Mouse (Mus musculus): ENCODE measurements around the gene Vmn1r188.
A peak's percentile ranks its signal among the peaks of the same experiment; 100 is the strongest.
"Not testable (repeated sequence)": the region's sequence is repeated elsewhere in the genome, so short reads cannot be mapped to it uniquely, and the experiment has no call there.

Gene Vmn1r188

DNA sequence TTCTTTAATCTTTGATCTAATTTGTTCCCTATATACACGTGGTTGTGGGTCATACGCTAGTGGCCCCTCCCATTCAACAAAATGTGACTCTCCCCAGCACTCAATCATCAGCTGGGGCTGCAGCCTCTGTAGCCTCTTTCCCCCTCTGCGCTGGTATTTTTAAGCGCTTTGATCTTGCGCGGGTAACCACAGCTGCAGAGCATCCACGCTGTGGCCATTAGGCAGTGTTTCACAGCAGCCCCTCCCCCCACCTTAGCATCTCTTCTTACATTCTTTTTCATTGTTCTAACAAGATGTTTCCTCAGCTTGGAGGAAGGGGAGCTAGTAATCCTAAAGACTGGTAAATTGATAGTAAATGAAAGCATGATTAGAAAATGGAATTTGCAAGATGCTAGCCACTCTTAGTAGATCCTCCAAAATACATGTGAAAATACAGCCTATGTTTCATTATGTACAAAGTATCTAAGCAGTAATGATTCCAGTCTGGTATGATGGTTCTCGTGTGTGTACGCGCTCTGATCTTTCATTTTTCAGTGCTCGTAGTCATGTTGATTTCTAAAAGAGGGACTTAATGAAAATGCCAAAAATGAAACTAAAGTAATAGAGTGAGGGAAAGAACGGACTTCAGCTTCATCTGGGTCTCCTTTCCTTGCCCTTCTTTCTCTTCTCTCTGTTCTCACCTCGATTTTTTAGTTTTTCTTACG is 34.4 kb upstream of the Vmn1r188 start:
- DNase-seq (ENCODE audit: low read depth, low spot score) = peak; percentile 92

DNA sequence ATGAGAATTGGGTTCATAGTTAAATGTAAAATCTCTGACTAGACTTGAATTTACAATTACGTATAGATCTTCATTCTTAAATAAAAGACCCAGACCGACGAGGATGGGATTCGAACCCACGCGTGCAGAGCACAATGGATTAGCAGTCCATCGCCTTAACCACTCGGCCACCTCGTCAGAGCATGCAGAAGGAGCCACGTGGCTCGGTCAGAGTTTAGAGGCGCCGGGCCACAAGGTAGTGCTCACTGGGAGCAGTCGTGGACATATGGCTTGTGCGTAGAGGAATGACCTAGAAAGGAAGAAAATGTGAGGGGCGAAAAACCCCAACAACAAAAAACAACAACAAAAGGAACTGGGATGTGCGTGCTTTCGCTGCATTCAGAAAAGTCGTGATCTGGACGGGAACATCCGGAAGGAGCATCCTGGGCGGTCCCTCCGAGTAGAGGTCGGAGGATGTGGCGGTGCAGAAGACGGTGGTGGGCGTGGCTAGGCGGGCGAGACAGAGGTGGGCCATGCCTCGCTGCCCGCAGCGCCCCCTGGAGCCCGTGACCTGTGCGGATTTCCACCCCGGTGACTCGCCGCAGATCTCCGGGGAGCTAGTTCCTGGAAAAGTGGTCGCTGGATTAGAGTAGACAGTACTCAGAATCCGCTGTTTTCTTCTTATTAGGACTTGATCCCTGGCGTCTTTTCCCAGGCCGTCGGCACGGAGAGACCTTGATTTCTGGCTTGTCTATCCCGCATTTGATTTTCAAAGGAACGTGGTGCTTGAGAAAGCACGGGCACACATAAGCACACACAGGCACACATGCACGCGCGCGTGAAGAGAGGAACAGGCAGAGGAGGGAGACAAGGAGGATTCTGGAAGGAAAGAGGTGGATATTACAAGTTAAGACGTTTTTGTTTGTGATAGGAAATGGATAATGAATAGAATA is 33.4 kb upstream of the Vmn1r188 start:
- DNase-seq (ENCODE audit: low read depth, low spot score) = peak; percentile 95

DNA sequence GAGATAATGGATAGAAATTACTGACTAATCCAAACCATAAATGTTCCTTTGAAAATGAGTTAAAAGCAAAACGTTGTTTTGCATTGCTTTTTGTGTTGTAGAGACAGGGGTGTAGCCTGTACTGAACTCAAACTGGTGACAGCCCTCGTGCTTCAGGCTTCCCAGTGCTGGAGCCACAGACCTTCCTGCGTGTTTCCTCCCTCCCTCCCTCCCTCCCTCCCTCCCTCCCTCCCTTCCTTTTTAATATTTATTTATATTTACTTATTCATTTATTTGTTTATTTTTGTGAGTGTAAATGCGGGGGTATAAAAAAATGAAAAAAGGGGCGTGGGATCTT is 32.7 kb upstream of the Vmn1r188 start:
- no peak for DNase-seq (ENCODE audit: low read depth, low spot score)

DNA sequence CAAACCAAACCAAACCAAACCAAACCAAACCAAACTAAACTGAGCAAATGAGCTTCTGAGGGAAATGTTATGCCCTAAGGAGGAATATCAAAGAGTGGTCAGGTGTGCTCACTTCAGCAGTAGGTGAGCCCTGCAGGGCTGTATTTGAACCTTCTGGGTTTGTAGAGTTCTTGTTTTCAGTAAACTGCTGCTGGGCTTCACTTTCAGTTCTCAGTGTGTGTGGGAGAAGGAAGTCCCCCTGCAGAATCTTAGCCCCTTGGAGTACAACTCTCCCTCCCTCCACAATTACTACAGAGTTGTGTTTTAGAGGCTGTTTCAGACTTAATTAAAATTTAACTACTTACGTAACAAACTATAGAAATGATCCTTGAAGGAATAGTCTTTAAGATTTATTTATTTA is 30.5 kb upstream of the Vmn1r188 start:
- DNase-seq (ENCODE audit: low read depth, low spot score) = no peak

DNA sequence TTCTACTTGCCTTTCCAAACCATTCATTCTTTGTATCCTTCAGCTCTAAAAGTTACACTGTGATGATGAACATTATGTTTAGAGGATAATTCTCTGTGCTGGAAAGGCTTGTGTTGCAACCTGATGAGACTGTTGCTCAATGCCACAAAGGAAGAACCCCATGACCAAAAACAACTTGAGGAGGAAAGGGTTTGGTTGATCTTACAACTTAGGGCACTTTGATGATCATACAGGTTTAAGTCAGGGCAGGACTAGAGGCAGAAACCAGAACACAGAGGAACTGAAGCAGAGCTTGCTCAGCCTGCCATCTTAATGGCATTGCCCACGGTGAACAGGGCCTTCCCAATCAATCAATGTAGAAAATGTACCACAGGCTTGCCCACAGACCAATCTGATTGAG is 22.8 kb upstream of the Vmn1r188 start:
- no peak for DNase-seq (ENCODE audit: low read depth, low spot score)

DNA sequence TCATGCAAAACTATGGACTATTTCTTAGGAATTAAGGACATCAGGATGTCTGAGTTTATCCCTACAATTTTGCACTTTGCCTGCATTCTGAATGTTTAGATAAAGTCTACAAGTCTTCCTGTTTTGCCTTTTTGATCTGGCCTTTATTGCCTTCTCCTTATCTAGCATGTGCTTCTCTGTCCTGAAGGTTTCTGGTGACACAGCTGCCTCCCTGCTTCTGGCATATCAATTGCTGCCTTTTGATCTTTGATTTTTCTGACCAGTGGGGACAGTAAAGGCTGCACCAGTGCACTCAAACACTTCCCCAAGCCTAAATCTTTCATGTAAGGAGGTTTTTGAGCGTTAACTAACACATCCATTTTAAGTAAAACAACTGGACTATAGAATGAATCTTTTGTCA is 20.8 kb upstream of the Vmn1r188 start:
- DNase-seq (ENCODE audit: low read depth, low spot score) = no peak

DNA sequence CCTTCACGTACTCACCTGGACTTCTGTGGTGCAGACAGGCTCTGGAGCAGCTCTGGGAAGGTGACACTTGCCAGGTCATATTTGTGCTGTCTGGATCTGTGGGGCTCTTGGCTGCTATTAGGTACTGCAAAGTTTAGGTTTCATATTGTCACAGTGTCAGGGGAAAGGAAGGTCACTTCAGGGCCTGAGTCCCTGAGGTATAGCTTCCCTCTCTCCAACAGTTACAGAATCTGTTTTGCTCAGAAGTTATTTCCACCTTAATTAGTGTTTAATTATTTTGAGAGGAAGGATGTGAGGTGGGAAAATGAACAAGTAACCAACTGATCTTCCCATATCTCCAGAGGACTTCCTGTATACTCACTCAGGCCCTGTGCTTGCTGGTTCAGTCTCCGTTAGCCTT is 21.5 kb downstream of the Vmn1r188 start, which contains the start of gene Vmn1r189:
Vmn1r189 (minus strand) TSS at position 101 of the 400 bp plus-strand sequence.
- not testable (repeated sequence) for DNase-seq (ENCODE audit: low read depth, low spot score)

DNA sequence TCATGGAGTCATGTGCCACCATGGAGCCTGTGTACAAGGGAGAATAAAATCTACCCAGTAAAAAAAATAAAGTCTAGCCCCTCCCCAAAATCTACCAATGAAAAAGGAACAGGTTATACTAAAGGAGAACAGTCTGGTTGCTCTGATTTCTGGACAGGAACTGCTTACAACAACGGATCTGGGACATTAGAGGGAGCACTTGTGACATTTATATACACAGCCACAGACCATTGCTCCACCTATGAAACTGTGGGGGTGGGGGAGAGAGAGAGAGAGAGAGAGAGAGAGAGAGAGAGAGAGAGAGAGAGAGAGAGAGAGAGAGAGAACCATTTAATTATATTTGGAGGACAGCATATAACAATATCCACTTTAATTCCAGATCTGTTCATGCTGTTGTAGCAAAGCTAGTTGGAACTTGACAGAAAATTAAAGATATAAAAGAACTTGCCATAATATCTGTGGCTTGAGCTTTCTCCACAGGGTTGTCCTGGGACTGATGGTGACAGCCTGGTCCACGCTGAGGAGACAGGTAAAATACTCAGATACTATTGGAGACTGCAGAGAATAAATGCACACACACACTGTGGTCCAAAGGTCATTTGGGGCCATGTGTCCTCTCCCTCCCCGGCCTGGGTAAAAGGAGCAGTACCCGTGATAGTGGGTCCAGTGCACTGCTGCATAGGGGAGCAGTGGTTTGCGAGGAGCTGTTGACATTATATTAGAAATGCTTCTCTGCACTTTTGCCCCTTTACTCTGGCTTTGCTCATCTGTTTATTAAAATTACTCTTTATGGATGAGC is 52.5 kb downstream of the Vmn1r188 start:
- DNase-seq (ENCODE audit: low read depth, low spot score) = not testable (repeated sequence)

Data from mesoderm, embryonic 11.5 days (tissue).